Mouse (Mus musculus) kidney, adult 2 months (tissue): ENCODE measurements around the gene Bcas3.

Experiments used
- CTCF ChIP-seq: fragments of 200-500 bp; conservative IDR thresholded peaks from 2 replicates; pipeline ENCODE4 v1.5.1; 2011; ENCODE audit warnings: low read depth, mild to moderate bottlenecking, control low read depth, low read length, moderate library complexity, mixed read lengths; ENCODE audit not compliant: insufficient read depth, insufficient read length
- POLR2A ChIP-seq: fragments of 200-500 bp; IDR thresholded peaks from one replicate; pipeline ENCODE4 v1.6.1; 2011; ENCODE audit warnings: low read depth, low read length, control low read depth

DNA sequence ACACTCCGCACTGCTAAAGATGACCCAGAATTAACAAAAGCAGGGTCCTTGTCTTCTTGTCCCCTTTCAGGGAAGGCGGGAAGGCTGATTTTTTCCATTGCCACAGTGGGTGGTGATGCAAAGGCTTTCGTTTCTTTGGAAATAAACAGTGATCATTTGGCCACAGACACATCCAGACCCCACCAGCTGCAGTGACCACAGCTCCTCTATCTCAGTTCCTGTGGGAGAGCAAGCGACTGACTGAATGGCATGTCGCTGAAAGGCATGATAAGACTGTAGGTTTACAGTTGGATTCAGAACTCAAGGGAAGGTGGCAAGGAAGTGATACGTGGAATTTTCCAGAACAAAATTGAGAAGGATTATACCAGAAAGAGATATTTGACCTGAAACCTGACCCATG, 371.2 kb downstream of the Bcas3 start:
- TF ChIP-seq POLR2A: no peak
- no peak for TF ChIP-seq CTCF
